Mouse (Mus musculus) liver, embryonic 16.5 days (tissue): Measurements from ENCODE around the gene Sln. TPM values are rescaled to one million over a fixed set of nuclear protein-coding genes. Genes with fewer than 3 reads are reported as not detected.

Source experiments
- ATAC-seq: fragments of 200-750 bp; cut with Nextera tagmentation; 2 replicates; pipeline ENCODE4 v1.8.0; 2017; ENCODE audit warnings: low read depth, mild to moderate bottlenecking, moderate number of reproducible peaks, moderate library complexity
- H3K27ac ChIP-seq: fragments of 300-500 bp; sonication (generic); 2 replicates; pipeline ENCODE4 v1.5.1; 2014; ENCODE audit warnings: mild to moderate bottlenecking, low read length
- H3K27me3 ChIP-seq: fragments of 300-500 bp; sonication (generic); 2 replicates; pipeline ENCODE4 v1.6.1; 2014; ENCODE audit warnings: low read depth, low read length, mixed read lengths; ENCODE audit not compliant: control insufficient read depth, insufficient read depth
- H3K36me3 ChIP-seq: fragments of 300-500 bp; sonication (generic); 2 replicates; pipeline ENCODE4 v1.6.1; 2014; ENCODE audit warnings: mild to moderate bottlenecking; ENCODE audit not compliant: control insufficient read depth, insufficient read depth
- H3K4me1 ChIP-seq: fragments of 300-500 bp; sonication (generic); 2 replicates; pipeline ENCODE4 v1.6.1; 2014; ENCODE audit warnings: low read depth, low read length, mixed read lengths; ENCODE audit not compliant: control insufficient read depth
- H3K4me2 ChIP-seq: fragments of 300-500 bp; sonication (generic); 2 replicates; pipeline ENCODE4 v1.6.1; 2014; ENCODE audit warnings: low read depth, low read length, mixed read lengths
- H3K4me3 ChIP-seq: fragments of 300-500 bp; sonication (generic); 2 replicates; pipeline ENCODE4 v1.5.1; 2014; ENCODE audit warnings: low read depth, mild to moderate bottlenecking, low read length
- H3K9ac ChIP-seq: fragments of 300-500 bp; sonication (generic); 2 replicates; pipeline ENCODE4 v1.6.1; 2014; ENCODE audit warnings: low read depth, low read length
- H3K9me3 ChIP-seq: fragments of 300-500 bp; sonication (generic); replicated peaks from 2 replicates; pipeline ENCODE4 v1.6.1; 2016; ENCODE audit warnings: low read length; ENCODE audit not compliant: control insufficient read depth
- WGBS: fragments of 180-500 bp; shearing (Covaris S2); extraction: QIAGEN DNeasy Blood & Tissue Kit; methylation state at CpG from one replicate; pipeline ENCODE4 v1.1.7; 2014; ENCODE audit not compliant: insufficient replicate concordance; 5-methylcytosine and 5-hydroxymethylcytosine counted together
- polyA plus RNA-seq: library from polyadenylated mRNA; unstranded; fragments of >200 nt; fragmentation: Nextera tagmentation; extraction: Ambion mirVana; gene quantifications from 2 replicates; pipeline ENCODE4 v1.2.1, GENCODE M21; 2015

Gene Sln
- polyA plus RNA-seq, 1 experiment from 2014 or later = 16.0 TPM

- Histone ChIP-seq H3K4me1 (no peaks in the 10 kb centered on the region), H3K9ac (no peak overlapping the region), H3K27me3 (no peaks in the 10 kb centered on the region), H3K27ac (no peak overlapping the region), H3K36me3 (no peaks in the 10 kb centered on the region), H3K4me2 (no peak overlapping the region), H3K9me3 (no peaks in the 10 kb centered on the region), H3K4me3 (no peak overlapping the region)
- WGBS = 84% methylated on average over 23 of the region's 23 CpGs
- no peak for ATAC-seq
Measured at GRCm38 (mm10) chr9:53883588-53884280, 33.8 kb downstream of the Sln start.

GRCm38 (mm10) chr9:53890075-53890474, 40.1 kb downstream of the Sln start:
- no peaks in the 10 kb centered on the region for H3K27me3 ChIP-seq
- no peak overlapping the region for H3K27ac ChIP-seq
- WGBS = 4% methylated on average over 1 of the region's 1 CpGs
- no peaks in the 10 kb centered on the region for H3K4me1 ChIP-seq
- no peaks in the 10 kb centered on the region for H3K36me3 ChIP-seq
- H3K4me2 ChIP-seq = no peak overlapping the region
- no peak for ATAC-seq
- no peaks in the 10 kb centered on the region for H3K9me3 ChIP-seq
- no peak overlapping the region for H3K4me3 ChIP-seq
- no peak overlapping the region for H3K9ac ChIP-seq

GRCm38 (mm10) chr9:53895827-53896226, 45.9 kb downstream of the Sln start:
- H3K9me3 ChIP-seq = no peaks in the 10 kb centered on the region
- 71% methylated on average over 7 of the region's 7 CpGs for WGBS
- no peak overlapping the region for H3K4me3 ChIP-seq
- no peaks in the 10 kb centered on the region for H3K4me1 ChIP-seq
- H3K27me3 ChIP-seq = no peaks in the 10 kb centered on the region
- H3K36me3 ChIP-seq = no peaks in the 10 kb centered on the region
- ATAC-seq = no peak
- no peak overlapping the region for H3K9ac ChIP-seq
- H3K4me2 ChIP-seq = no peak overlapping the region
- H3K27ac ChIP-seq = no peak overlapping the region

GRCm38 (mm10) chr9:53899836-53900235, 49.9 kb downstream of the Sln start:
- Histone ChIP-seq H3K36me3 (no peaks in the 10 kb centered on the region), H3K4me3 (no peak overlapping the region), H3K27ac (no peak overlapping the region), H3K4me1 (no peaks in the 10 kb centered on the region), H3K9me3 (no peaks in the 10 kb centered on the region), H3K27me3 (no peaks in the 10 kb centered on the region), H3K9ac (no peak overlapping the region), H3K4me2 (no peak overlapping the region)
- WGBS = 70% methylated on average over 6 of the region's 6 CpGs
- no peak for ATAC-seq

GRCm38 (mm10) chr9:53903215-53903842, 53.4 kb downstream of the Sln start:
- Histone ChIP-seq H3K27ac (no peak overlapping the region), H3K9ac (no peak overlapping the region), H3K4me3 (no peak overlapping the region), H3K4me2 (no peak overlapping the region), H3K36me3 (no peaks in the 10 kb centered on the region), H3K9me3 (no peaks in the 10 kb centered on the region), H3K27me3 (no peaks in the 10 kb centered on the region), H3K4me1 (no peaks in the 10 kb centered on the region)
- ATAC-seq = no peak
- 63% methylated on average over 7 of the region's 7 CpGs for WGBS

Other genes with a start within 250 kb of the Sln start
- gene Acat1, start 239.8 kb upstream of the Sln start, polyA plus RNA-seq = 138 and 148 TPM in 2 replicates
- gene Cul5, start 180.2 kb upstream of the Sln start, polyA plus RNA-seq = 8.7 and 10.1 TPM in 2 replicates
- 0.73 and 0.76 TPM in 2 replicates for gene Rab39, start 143.9 kb upstream of the Sln start, polyA plus RNA-seq
- 0.30 and 0.32 TPM in 2 replicates for gene Slc35f2, start 78.6 kb upstream of the Sln start, polyA plus RNA-seq
- 0.12 TPM in 1 of 2 replicates, not detected in the other for gene Elmod1, start 125.1 kb downstream of the Sln start, polyA plus RNA-seq
- gene Tnfaip8l3, start 218.2 kb downstream of the Sln start, polyA plus RNA-seq = 0.13 and 0.15 TPM in 2 replicates